Mouse (Mus musculus) layer of hippocampus, postnatal 36 days (tissue): Measurements from ENCODE around the gene Alyref. TPM values are rescaled to one million over a fixed set of nuclear protein-coding genes. Genes with fewer than 3 reads are reported as not detected.

ENCODE experiments used
- DNase-seq, 2 experiments: peaks; one replicate each; pipeline ENCODE4 v3.0.0; 2022
- total RNA-seq, 2 experiments: library from RNA; stranded (reverse); gene quantifications; 2 replicates each; pipeline ENCODE4 v1.2.3; 2021

The Alyref gene
- total RNA-seq = 10 to 100 TPM; 60.0 to 67.6 TPM

DNA sequence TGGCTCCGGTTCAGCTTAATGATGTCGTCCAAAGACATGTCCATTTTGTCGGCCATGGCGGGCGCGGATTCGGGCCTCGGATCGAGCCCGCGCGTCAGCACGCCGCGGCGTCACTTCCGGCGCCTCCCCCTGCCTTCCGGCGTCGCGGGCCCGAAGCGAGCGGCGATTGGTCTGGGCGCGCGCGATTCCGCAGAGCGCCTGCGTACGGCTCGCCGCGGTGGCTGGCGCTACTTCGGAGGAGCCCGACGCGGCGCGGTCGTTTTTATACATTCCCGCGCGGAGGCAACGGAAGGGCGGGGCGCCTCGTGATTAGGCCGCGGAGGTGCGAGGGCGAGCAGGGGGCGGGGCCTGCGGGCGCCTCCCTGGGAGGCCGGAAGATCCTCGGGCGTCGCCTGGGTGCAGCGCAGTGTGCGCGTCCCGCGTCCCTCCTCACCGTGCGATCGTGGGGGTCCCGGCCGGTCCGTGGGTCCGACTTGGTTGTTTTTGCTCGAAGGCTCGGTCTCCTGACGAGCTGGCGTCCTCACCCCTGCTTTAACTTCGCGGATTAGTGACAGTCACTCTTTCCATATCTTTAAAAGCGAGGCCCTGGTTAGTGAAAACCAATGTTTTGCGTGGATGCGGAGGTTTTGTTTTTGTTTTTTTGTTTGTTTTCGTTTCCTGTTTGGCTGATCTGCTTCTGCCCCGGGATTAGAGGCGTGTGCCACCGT, at the start of gene Alyref, which contains the start of gene Anapc11:
Gene Alyref, minus strand, starts transcription at position 83 of the 707 bp plus-strand sequence.
Gene Anapc11, plus strand, starts transcription at position 139 of the 707 bp plus-strand sequence.
- DNase-seq = peak; percentile 90 to 93

DNA sequence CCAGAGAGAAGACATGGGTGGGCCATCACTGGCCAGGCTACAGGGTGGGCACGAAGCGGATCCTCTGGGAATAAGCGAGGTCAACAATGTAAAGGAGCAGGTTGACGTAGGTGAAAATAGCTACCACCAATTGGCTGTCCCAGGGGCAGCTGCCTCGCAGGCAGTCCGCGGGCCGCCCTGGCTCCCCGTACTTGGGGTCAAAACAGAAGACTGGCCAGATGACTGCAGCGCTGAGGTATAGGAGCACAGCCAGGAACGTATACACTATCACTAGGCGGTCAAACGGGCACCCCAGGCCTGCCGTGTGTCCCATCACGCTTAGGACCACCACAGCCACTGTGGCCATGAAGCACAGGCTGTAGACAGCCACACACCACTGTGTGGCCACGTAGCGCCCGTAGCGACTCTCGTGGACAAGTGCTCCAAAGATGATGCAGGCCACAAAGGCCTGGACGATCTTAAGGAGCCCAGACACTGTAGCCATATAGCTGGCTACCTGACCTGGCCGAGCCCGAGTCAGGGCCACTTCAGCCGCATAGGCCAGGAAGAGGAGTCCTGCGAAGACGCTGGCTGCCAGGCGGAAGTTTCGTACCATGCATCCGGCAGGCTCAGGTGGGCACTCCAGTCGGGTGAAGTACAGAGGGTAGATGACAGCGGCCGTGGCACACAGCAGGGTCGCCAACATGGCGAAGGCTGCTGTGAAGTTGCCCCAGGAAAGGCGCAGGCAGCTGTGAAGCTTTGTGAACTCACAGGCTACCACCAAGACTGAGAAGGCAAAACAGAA, 49.1 kb upstream of the Alyref start:
- no peak for DNase-seq

GRCm38 (mm10) chr11:120643601-120643987, 45.4 kb upstream of the Alyref start, which contains the start of gene Pycr1:
Gene Pycr1 (minus strand): TSS chr11:120643769.
- DNase-seq = peak; percentile 92 to 93

DNA sequence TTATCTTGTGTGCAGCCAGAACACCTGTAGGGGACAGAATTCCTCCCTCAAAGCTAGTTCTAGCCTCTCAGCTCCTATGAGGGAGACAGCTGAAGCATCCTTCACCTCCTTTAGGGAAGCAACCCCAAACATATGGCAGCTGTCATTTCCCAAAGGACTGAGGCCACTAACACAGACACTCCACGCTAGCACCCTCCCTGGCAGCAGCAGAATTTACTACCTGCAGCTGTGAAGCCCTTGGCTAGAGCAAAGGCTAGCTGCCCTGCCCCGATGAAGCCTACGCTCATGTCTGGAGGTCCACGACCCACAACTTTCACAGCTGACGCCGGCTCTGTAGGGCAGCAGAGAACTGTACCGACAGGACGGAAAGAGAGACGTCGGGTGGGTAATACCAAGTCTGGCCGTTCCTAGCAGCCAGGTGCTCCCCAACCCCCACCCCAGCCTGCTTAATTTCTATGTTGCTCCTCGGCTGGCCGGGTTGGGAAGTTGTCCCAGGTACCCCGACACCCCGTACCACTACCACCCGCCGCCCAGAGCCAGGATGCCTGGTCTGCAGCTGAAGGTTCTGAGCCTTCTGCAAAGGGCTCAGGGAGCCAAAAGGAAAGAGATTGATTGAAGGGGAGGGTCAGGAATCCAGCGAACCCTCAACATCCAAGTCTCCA, 44.9 kb upstream of the Alyref start:
- no peak for DNase-seq

DNA sequence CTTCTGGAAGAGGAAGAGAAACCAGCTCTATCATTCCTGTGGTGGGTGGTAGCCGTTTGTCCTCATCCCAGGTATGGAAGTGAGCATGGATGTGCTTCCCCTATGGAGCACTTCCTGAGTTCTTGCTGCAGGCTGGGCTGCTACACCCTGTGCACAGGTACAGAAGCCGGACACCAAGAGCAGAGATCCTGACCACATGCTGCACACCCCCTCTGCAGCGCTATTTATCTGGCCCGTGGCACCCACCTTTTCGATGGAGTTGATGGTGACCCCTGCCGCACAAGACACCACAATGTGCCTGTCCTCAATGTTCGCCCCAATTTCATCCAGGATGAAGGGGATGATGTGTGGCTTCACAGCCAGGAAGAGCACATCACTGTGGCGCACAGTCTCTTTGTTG, 43.7 kb upstream of the Alyref start:
- no peak for DNase-seq

DNA sequence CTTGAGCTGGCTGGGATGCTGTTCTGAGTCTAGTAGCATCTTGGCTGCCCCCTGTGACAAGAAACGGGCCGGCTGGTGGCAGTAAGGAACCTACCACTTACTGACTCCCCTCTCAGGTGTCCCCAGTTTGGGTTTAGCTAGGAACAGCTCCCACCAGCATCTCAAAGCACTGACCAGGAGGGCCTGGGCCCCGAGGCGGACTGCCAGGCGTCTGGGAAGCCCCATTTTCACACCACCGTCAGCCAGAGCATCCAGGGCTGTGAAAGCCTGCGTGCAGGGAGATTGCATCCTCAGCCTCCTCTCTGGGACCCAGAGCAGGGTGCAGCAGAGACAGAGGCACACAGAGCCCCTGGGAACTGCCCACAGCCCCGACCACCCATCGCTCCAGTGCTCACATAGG, 43.1 kb upstream of the Alyref start:
- no peak for DNase-seq

DNA sequence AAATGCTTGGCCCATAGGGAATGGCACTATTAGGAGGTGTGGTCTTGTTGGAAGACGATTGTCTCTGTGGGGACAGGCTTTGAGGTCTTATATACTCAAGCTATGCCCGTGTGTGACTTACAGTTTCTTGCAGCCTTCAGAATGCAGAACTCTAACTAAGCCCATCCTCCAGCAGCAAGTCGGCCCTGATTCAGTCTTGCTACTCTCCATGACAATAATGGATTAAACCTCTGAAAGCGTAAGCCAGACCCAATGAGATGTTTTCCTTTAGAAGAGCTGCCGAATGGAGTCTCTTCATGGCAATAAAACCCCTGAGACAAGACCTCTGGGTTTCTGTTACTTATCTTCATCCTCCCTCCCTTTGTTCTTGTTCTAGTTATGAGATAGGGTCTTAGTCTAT, 36.6 kb upstream of the Alyref start:
- no peak for DNase-seq

DNA sequence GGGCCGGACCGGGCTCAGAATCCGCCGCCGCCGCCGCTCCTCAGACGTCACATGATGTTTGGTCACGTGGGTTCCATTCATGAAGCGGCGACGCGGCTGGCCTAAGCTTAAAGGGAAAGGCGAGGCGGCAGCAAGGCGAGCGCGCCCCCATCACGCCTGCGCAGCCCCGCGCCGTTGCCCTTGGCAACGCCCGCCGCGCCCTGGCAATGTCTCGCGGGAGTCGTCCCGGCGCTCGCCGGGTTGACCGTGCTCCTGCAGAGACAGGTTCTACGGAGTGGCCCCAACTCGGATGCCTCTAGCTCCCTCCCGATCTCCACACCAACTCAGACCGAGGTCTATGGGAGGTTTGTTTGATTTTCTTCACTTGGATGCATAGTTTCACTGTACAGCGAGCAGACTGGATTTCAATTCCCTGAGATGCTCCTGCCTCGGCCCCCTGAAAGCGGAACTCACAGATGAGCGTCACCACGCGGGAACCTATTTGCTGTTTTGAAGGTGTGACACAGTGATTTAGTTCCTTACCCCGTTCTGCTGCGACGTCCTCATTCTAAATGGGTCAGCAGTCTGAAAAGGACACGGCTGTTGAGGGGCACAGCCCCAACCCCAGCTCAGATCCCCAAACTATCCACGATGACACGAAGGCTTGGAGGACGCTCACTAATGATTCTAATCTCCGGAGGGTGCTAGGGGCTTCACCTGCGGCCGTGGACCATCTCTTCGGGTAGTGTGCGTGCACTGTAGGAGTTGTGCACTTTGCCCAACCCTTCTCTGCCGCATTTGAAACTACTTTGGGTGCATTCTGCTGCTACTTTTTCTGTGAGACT, 35.6 kb upstream of the Alyref start, which contains the start of gene Mafg:
Gene Mafg, minus strand, starts transcription at position 81 of the 824 bp plus-strand sequence.
- peak; percentile 88 to 89 for DNase-seq

- peak; percentile 60 to 61 for DNase-seq
These were observed 34.7 kb upstream of the Alyref start for GRCm38 (mm10) chr11:120632559-120633519.

GRCm38 (mm10) chr11:120631726-120632448, 33.7 kb upstream of the Alyref start:
- no peak for DNase-seq

GRCm38 (mm10) chr11:120630881-120631725, 32.9 kb upstream of the Alyref start:
- no peak for DNase-seq

DNA sequence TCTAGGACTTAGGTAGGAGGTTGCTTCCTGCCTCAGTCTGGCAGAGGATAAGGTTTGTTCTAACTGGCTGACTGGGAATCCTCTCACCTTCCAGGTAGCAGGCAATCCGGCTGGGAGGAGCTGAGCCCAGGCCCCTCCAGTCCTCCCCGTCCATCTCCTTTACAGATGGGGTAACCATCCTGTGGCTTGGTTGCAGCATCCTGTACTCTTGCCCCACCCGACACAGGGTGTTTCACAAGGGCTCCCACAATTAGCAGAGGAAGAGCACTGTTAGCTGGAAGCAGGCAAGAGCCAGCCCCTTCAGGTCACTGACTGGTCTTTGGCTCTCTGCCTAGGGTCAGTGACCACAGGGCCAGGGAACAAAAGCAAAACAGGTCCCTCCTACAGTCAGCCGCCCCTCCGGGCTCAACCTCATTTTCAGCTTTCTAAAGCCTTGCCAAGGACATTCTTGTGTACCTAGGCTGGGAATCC, 32.3 kb upstream of the Alyref start:
- no peak for DNase-seq

DNA sequence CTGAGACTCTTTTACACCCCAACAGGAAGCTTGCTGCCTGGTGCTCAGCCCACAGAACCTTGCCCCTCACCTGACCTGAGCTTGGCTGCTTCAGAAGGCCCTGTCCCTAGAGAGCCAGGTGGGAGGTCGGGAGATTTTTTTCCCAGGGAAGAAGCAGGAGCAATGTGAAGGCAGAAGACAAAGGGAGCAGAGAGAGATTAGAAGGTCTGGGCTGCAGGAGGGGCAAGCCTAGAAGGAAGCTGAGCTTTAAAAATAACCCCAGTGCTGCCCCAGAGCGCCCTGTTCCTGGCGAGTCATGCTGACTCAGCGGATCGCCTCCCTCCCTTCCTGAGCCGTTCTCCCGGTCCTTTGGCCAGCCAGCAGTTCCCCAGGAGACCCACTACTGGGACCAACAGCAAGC, 31.7 kb upstream of the Alyref start:
- no peak for DNase-seq

DNA sequence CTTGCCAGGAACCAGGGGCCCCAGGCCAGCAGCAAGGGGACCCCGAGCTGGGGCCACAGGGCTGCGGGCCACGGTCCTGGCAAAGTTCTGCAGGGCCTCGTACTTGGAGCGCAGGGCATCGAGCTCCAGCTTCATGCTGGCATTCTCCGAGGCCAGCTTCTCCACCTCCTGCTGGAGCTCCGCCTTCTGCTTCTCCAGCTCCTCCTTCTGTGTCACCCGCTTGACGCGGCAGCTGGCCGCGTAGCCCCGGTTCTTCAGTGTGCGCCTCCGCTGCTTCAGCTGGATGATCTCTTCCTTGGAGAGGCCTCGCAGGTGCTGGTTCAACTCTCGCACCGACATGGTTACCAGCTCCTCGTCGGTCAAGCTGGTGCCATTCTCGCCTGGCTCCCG, 31.2 kb upstream of the Alyref start:
- no peak for DNase-seq

DNA sequence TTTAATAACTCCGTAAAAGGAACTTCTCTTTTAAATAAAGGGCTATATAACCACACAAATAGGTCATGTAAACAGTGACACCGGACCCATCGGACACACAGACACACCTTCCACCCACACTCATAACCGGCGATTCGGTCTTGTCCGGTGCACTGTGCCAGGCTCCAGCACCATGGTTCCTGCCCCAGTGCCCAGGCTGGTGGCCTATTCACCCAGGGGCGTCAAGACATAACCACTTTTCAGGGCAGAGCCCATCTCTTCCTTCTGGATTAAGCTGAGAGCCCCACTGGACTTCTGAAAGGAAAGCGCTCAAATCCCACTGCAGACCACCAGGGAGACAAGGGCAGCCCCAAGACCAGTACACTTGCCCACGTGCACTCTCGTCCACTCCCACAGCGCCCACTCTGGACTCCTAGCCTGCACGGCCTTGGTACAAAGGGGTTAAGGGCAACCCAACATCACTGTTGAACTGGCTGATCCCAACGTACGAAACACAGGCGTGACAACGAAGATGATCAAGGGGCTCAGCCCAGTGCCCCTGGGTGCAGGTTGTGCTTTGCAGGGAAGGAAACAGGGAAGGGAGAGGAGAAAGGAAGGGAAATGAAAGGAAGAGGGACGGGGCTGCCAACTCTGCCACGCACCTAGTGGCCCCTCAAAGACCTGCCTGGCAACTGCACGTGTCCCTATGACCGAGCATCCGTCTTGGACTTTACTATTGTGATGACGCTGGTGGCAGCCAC, 30.6 kb upstream of the Alyref start:
- DNase-seq = no peak

- DNase-seq = no peak
These were observed 29.5 kb upstream of the Alyref start for GRCm38 (mm10) chr11:120627468-120628300.

- DNase-seq = no peak
These were observed 28.8 kb upstream of the Alyref start for GRCm38 (mm10) chr11:120626785-120627467.
